Mouse (Mus musculus) heart, embryonic 14.5 days (tissue): Measurements from ENCODE around the gene Acin1. TPM values are rescaled to one million over a fixed set of nuclear protein-coding genes. Genes with fewer than 3 reads are reported as not detected.

Experiments
- ATAC-seq: fragments of 200-750 bp; cut with Nextera tagmentation; 2 replicates; pipeline ENCODE4 v1.8.0; 2017; ENCODE audit warnings: low read depth, moderate TSS enrichment; ENCODE audit not compliant: insufficient number of reproducible peaks, insufficient read depth, low FRiP score
- H3K27ac ChIP-seq, 2 experiments: fragments of 200-500 bp in 1 of 2; fragments of 300-500 bp in 1 of 2; sonication (generic) in 1 of 2; replicated peaks in 1 of 2; 2 replicates each; pipeline ENCODE4 v1.5.1; 2012 to 2014; ENCODE audit warnings: low read depth in 2 of 2, low read length in 2 of 2, control low read depth in 1 of 2, mild to moderate bottlenecking in 1 of 2, mixed read lengths in 1 of 2; ENCODE audit not compliant: control insufficient read depth in 1 of 2, insufficient read depth in 1 of 2
- H3K27me3 ChIP-seq: fragments of 300-500 bp; sonication (generic); 2 replicates; pipeline ENCODE4 v1.6.1; 2014; ENCODE audit warnings: mild to moderate bottlenecking, low read length, control low read depth; ENCODE audit not compliant: control insufficient read depth, insufficient read depth
- H3K36me3 ChIP-seq: fragments of 300-500 bp; sonication (generic); 2 replicates; pipeline ENCODE4 v1.6.1; 2014; ENCODE audit warnings: mild to moderate bottlenecking, control low read depth, low read length, mixed read lengths; ENCODE audit not compliant: control insufficient read depth, insufficient read depth
- H3K4me1 ChIP-seq, 2 experiments: fragments of 200-500 bp in 1 of 2; fragments of 300-500 bp in 1 of 2; sonication (generic) in 1 of 2; 2 replicates each; pipeline ENCODE4 v1.6.1; 2012 to 2014; ENCODE audit warnings: low read length in 2 of 2, control low read depth in 1 of 2, mixed read lengths in 1 of 2; ENCODE audit not compliant: control insufficient read depth in 2 of 2, insufficient read depth in 2 of 2
- H3K4me2 ChIP-seq: fragments of 300-500 bp; sonication (generic); 2 replicates; pipeline ENCODE4 v1.6.1; 2014; ENCODE audit warnings: mild to moderate bottlenecking, low read length
- H3K4me3 ChIP-seq, 2 experiments: fragments of 200-500 bp in 1 of 2; fragments of 300-500 bp in 1 of 2; sonication (generic) in 1 of 2; 2 replicates each; pipeline ENCODE4 v1.5.1; 2012 to 2014; ENCODE audit warnings: low read length in 2 of 2, mild to moderate bottlenecking in 2 of 2, control low read depth in 1 of 2, low read depth in 1 of 2, moderate library complexity in 1 of 2; ENCODE audit not compliant: control insufficient read depth in 1 of 2, insufficient read depth in 1 of 2
- H3K9ac ChIP-seq: fragments of 300-500 bp; sonication (generic); 2 replicates; pipeline ENCODE4 v1.6.1; 2014; ENCODE audit warnings: mild to moderate bottlenecking, low read length
- H3K9me3 ChIP-seq: fragments of 300-500 bp; sonication (generic); 2 replicates; pipeline ENCODE4 v1.6.1; 2016; ENCODE audit warnings: low read length, control low read depth; ENCODE audit not compliant: control insufficient read depth
- WGBS: fragments of 180-500 bp; shearing (Covaris S2); extraction: QIAGEN DNeasy Blood & Tissue Kit; methylation state at CpG from one replicate; pipeline ENCODE4 v1.1.7; 2014; 5-methylcytosine and 5-hydroxymethylcytosine counted together
- polyA plus RNA-seq: library from polyadenylated mRNA; unstranded; fragments of >200 nt; fragmentation: Nextera tagmentation; extraction: Ambion mirVana; gene quantifications from 2 replicates; pipeline ENCODE4 v1.2.1, GENCODE M21; 2014

The Acin1 gene
- polyA plus RNA-seq, 1 experiment from 2014 or later: 81.1 TPM

DNA sequence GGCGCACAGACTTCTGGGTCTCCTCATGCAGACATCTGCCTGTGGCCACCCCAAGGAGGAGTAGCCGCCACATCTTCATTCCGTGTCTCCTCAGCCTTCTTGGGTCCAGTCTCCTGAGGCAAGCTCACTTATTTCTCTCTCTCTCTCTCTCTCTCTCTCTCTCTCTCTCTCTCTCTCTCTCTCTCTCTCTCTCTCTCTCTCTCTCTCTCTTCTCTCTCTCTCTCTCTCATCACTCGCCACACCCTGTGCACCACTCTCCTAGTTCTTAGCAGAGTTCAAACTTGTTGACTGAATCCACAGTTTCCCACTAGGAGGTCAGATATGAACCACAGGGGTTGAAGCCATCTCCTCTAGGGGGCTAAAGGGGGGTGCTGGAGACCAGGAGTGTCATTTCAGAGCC is 12.0 kb upstream of the Acin1 start, which contains the start of gene Gm29776:
Gm29776 (minus strand) TSS at position 101 of the 400 bp plus-strand sequence.
- H3K4me3 ChIP-seq: no peak within 1 kb of the TSS
- no peaks in the 10 kb centered on the region for H3K9me3 ChIP-seq
- peaks cover 0 to 8% of the 10 kb centered on the region in 2 experiments; a peak in 2 of 4 replicates for H3K4me1 ChIP-seq
- H3K36me3 ChIP-seq: peaks cover 3% of the 10 kb centered on the region
- H3K9ac ChIP-seq: no peak within 1 kb of the TSS; the same call in 1 of the 2 replicates
- ATAC-seq: no peak
- WGBS: 63% methylated on average over 4 of the region's 4 CpGs
- no peaks in the 10 kb centered on the region for H3K27me3 ChIP-seq
- H3K27ac ChIP-seq: no peak within 1 kb of the TSS
- no peak within 1 kb of the TSS for H3K4me2 ChIP-seq

DNA sequence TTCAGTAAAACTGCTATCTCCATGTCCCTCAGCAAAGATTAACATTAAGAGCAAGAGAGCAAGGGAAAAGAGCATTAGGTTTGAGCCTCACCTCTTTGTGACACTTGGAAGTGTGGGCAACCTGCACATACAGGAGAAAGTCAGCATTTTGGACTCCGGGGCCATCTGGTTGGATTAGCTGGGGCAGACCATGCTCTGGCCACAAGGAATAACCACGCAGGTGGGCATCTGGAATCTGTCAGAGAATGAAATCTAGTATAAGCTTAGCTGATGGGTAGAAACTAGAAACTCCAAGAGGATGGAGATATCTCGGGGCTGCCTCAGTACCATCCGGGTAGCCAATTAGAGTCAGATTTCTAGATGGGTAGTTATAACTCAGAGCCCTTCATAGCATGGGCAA is 10.0 kb upstream of the Acin1 start:
- H3K9ac ChIP-seq: no peak overlapping the region
- no peak overlapping the region for H3K4me2 ChIP-seq
- no peak overlapping the region for H3K4me3 ChIP-seq
- no peak overlapping the region for H3K27ac ChIP-seq
- 67% methylated on average over 4 of the region's 4 CpGs for WGBS
- H3K4me1 ChIP-seq: peaks cover 0 to 8% of the 10 kb centered on the region in 2 experiments; a peak in 2 of 4 replicates
- H3K9me3 ChIP-seq: no peaks in the 10 kb centered on the region
- ATAC-seq: no peak
- no peaks in the 10 kb centered on the region for H3K27me3 ChIP-seq
- peaks cover 16% of the 10 kb centered on the region for H3K36me3 ChIP-seq

DNA sequence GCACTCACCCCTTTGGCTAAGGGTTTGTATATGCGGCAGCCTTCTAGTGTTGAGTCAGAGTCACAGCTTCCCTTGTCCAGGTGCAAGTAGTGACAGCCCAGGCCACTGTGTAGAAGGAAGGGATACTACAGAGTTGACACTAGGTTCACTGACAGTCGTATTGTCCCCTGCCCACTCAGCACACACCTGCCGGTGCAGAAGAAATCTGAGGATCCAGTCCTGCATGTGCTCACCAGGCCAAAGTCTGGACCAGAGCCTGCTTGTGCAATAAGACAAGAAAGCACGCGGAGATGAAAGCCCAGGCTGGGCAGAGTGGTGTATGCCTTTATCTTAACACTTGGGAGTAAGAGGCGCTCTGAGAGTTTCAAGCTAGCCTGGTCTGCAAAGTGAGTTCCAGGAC is 8.3 kb upstream of the Acin1 start:
- no peak for ATAC-seq
- Histone ChIP-seq H3K9me3 (no peaks in the 10 kb centered on the region), H3K27me3 (no peaks in the 10 kb centered on the region), H3K9ac (no peak overlapping the region), H3K4me1 (no peaks in the 10 kb centered on the region), H3K27ac (no peak overlapping the region), H3K4me2 (no peak overlapping the region), H3K36me3 (peaks cover 27% of the 10 kb centered on the region), H3K4me3 (no peak overlapping the region)
- WGBS: 50% methylated on average over 6 of the region's 6 CpGs

DNA sequence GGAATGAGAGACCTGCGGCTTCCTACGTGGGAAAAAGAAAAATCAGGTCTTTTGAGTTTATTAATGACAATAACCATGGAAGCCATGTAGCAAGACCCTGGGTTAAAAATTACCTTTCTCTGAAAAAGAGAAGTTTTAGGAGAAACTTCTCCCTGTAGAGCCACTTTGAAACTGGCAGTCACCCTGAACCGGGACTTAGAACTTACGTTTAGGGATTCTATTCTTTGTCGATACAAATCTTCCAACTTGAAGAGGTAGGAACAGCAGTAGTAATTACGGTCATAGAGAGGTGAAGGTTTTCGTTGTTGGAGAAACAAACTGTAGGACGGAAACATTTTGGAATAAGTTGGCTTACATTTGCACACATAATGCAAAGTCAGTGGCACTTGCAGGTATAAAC is 520 bp upstream of the Acin1 start:
- no peaks in the 10 kb centered on the region for H3K9me3 ChIP-seq
- peak overlapping the region; percentile 96 to 97 for H3K27ac ChIP-seq
- peaks cover 50% of the 10 kb centered on the region for H3K36me3 ChIP-seq
- H3K4me2 ChIP-seq: peak overlapping the region; percentile 89
- peak overlapping the region; percentile 82 to 90 for H3K4me3 ChIP-seq
- no peak for ATAC-seq
- no peaks in the 10 kb centered on the region for H3K27me3 ChIP-seq
- peaks cover 0 to 16% of the 10 kb centered on the region in 2 experiments; a peak in 2 of 4 replicates for H3K4me1 ChIP-seq
- WGBS: 6% methylated on average over 8 of the region's 8 CpGs
- peak overlapping the region; percentile 99 for H3K9ac ChIP-seq

DNA sequence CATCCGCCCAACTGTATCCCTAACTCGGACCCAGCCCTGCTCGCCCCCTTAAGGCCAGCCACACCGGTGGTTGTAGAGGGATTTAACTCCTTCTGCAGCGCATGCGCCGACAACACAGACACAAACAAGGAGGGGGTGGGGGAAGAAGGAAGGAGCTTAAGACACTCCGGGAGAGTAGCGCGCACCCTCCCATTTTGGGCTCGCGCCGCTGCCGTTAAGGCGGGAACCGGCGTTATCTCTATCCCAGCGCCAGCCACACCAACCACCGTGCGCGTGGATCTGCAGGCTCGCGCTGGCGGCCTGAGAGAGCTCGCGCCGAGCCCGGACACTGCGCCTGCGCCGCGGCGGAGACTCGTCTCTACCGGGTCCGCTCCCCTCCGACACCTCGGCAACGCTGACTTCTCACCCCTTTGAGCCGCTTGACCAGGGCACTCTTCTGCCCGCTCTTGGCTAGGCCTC is 639 bp downstream of the Acin1 start, which contains the start of gene 1700123O20Rik:
1700123O20Rik (plus strand) TSS at position 154 of the 459 bp plus-strand sequence.
- H3K4me3 ChIP-seq: peak within 1 kb of the TSS; percentile 82 to 90
- peaks cover 56% of the 10 kb centered on the region for H3K36me3 ChIP-seq
- peaks cover 0 to 16% of the 10 kb centered on the region in 2 experiments; a peak in 2 of 4 replicates for H3K4me1 ChIP-seq
- H3K27ac ChIP-seq: peak within 1 kb of the TSS; percentile 96 to 97
- peak within 1 kb of the TSS; percentile 89 for H3K4me2 ChIP-seq
- no peaks in the 10 kb centered on the region for H3K27me3 ChIP-seq
- peak within 1 kb of the TSS; percentile 99 for H3K9ac ChIP-seq
- WGBS: under 1% methylated on average over 41 of the region's 41 CpGs
- H3K9me3 ChIP-seq: no peaks in the 10 kb centered on the region
- ATAC-seq: peak; percentile 76

DNA sequence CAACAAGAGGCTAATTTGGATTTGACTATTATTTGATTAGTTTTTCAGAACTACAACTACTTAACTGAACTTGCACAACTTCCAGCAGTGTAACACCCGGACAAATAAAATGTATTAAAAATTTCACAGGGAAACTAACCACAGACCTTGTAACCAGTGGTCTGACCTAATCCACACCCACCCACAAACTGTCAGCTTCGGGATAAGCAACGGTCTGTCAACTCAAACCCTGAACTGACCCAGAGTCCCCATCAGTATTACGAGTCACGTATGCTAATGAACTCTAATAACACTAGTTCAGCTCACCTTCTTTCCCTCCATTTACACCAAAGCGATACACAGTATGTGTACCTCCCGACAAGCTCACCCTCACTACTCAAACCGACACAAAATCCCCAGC is 1.3 kb downstream of the Acin1 start:
- H3K36me3 ChIP-seq: peaks cover 54% of the 10 kb centered on the region
- 11% methylated on average over 8 of the region's 8 CpGs for WGBS

DNA sequence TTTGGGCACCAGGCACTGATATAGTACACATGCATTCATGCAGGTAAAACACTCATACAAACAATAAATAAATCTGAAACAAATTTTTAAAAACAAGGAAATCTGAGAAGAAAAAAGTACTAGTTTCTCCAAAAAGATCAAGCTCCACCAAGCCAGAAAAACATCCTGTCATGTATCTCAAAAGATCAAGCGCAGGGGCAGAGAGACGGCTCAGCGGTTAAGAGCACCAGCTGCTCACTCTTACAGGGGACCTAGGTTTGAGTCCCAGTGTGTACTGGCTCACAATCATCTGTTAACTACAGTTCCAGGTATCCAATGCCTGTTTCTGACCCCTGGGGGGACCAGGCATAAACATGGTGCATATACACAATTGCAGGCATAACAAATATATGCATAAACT is 4.3 kb downstream of the Acin1 start:
- H3K27ac ChIP-seq: no peak overlapping the region
- H3K9ac ChIP-seq: no peak overlapping the region
- H3K27me3 ChIP-seq: no peaks in the 10 kb centered on the region
- WGBS: 86% methylated on average over 3 of the region's 3 CpGs
- no peak for ATAC-seq
- H3K9me3 ChIP-seq: no peaks in the 10 kb centered on the region
- peaks cover 0 to 8% of the 10 kb centered on the region in 2 experiments; a peak in 2 of 4 replicates for H3K4me1 ChIP-seq
- no peak overlapping the region for H3K4me3 ChIP-seq
- no peak overlapping the region for H3K4me2 ChIP-seq
- peaks cover 60% of the 10 kb centered on the region for H3K36me3 ChIP-seq

More for the DNA sequence above, 1.3 kb downstream of the Acin1 start:
- peak overlapping the region; percentile 86 for H3K4me2 ChIP-seq
- peak overlapping the region; percentile 3 to 97; a peak in 2 of 4 replicates for H3K27ac ChIP-seq
- peak overlapping the region; percentile 99 for H3K9ac ChIP-seq
- ATAC-seq: no peak
- peak overlapping the region; percentile 82 to 90 for H3K4me3 ChIP-seq
- peaks cover 0 to 16% of the 10 kb centered on the region in 2 experiments; a peak in 2 of 4 replicates for H3K4me1 ChIP-seq
- H3K9me3 ChIP-seq: no peaks in the 10 kb centered on the region
- no peaks in the 10 kb centered on the region for H3K27me3 ChIP-seq
